Mouse (Mus musculus): ENCODE data around the gene Jmjd8.

Gene Jmjd8

GRCm38 (mm10) chr17:25808789-25809605, 19.7 kb upstream of the Jmjd8 start, which contains the start of gene Fbxl16:
Gene Fbxl16, plus strand, starts transcription at chr17:25809085.
- peak; percentile 90 for DNase-seq (ENCODE audit: low read depth, low spot score)

GRCm38 (mm10) chr17:25809606-25810340, 18.9 kb upstream of the Jmjd8 start:
- DNase-seq (ENCODE audit: low read depth, low spot score), result no peak

GRCm38 (mm10) chr17:25810890-25811289, 17.8 kb upstream of the Jmjd8 start:
- no peak for DNase-seq (ENCODE audit: low read depth, low spot score)

GRCm38 (mm10) chr17:25813471-25813870, 15.2 kb upstream of the Jmjd8 start:
- DNase-seq (ENCODE audit: low read depth, low spot score), result no peak

GRCm38 (mm10) chr17:25817662-25818061, 11.0 kb upstream of the Jmjd8 start:
- no peak for DNase-seq (ENCODE audit: low read depth, low spot score)

GRCm38 (mm10) chr17:25818851-25819780, 9.6 kb upstream of the Jmjd8 start:
- no peak for DNase-seq (ENCODE audit: low read depth, low spot score)

- peak; percentile 82 for DNase-seq (ENCODE audit: low read depth, low spot score)
Observed at GRCm38 (mm10) chr17:25823452-25823851, 5.2 kb upstream of the Jmjd8 start, which contains the start of gene Wdr24. Gene Wdr24, plus strand, starts transcription at chr17:25823627.

GRCm38 (mm10) chr17:25824362-25825142, 4.1 kb upstream of the Jmjd8 start:
- no peak for DNase-seq (ENCODE audit: low read depth, low spot score)

GRCm38 (mm10) chr17:25825311-25825710, 3.4 kb upstream of the Jmjd8 start:
- DNase-seq (ENCODE audit: low read depth, low spot score), result no peak

GRCm38 (mm10) chr17:25825984-25826570, 2.6 kb upstream of the Jmjd8 start:
- DNase-seq (ENCODE audit: low read depth, low spot score), result no peak

- DNase-seq (ENCODE audit: low read depth, low spot score), result no peak
Observed at GRCm38 (mm10) chr17:25827011-25827410, 1.7 kb upstream of the Jmjd8 start.

- no peak for DNase-seq (ENCODE audit: low read depth, low spot score)
Observed at GRCm38 (mm10) chr17:25827546-25828222, 983 bp upstream of the Jmjd8 start.

GRCm38 (mm10) chr17:25828223-25828594, 458 bp upstream of the Jmjd8 start:
- DNase-seq (ENCODE audit: low read depth, low spot score), result no peak

GRCm38 (mm10) chr17:25829558-25830017, 921 bp downstream of the Jmjd8 start:
- no peak for DNase-seq (ENCODE audit: low read depth, low spot score)

- DNase-seq (ENCODE audit: low read depth, low spot score), result no peak
Observed at GRCm38 (mm10) chr17:25830200-25830753, 1.6 kb downstream of the Jmjd8 start.

- no peak for DNase-seq (ENCODE audit: low read depth, low spot score)
Observed at GRCm38 (mm10) chr17:25830806-25831431, 2.3 kb downstream of the Jmjd8 start.

GRCm38 (mm10) chr17:25831451-25832281, 3.0 kb downstream of the Jmjd8 start:
- DNase-seq (ENCODE audit: low read depth, low spot score), result no peak
